Comparison of ENCODE assay signal across 8 mouse cellular contexts in genomic region chr6:124859725-124860124, GRCm38 (mm10). TPM values are rescaled to one million over a fixed set of nuclear protein-coding genes. Genes with fewer than 3 reads are reported as not detected.
A peak's percentile ranks its signal among the peaks of the same experiment; 100 is the strongest.
DNase-seq lines count a peak whose midpoint lies in the region; ATAC-seq and TF ChIP-seq lines count a peak whose summit lies in the region.

No protein-coding gene starts in this region.

- peak overlapping the region; percentile 43 for H3K4me2 ChIP-seq in hindbrain, embryonic 16.5 days (ENCODE audit: low read length)

- no peak for ATAC-seq in hindbrain, embryonic 16.5 days
- peak; percentile 75 for ATAC-seq in megakaryocyte progenitor cell, adult 5-6 weeks (replicated peaks; ENCODE audit: poor library complexity)

- H3K4me3 ChIP-seq in gastrocnemius, adult 2 months, result no peak overlapping the region
- peak overlapping the region; percentile 13; the same call in 1 of the 2 replicates for H3K4me3 ChIP-seq in hindbrain, embryonic 16.5 days (ENCODE audit: low read length)
- no peak overlapping the region for H3K4me3 ChIP-seq in left cerebral cortex, adult 2 months

- no peak overlapping the region for H3K27ac ChIP-seq in gastrocnemius, adult 2 months
- peak overlapping the region; percentile 67 for H3K27ac ChIP-seq in hindbrain, embryonic 16.5 days (ENCODE audit: low read depth, low read length)
- peak overlapping the region; percentile 99 for H3K27ac ChIP-seq in left cerebral cortex, adult 2 months

- H3K4me1 ChIP-seq in hindbrain, embryonic 16.5 days (ENCODE audit: control insufficient read depth, insufficient read depth, low read depth, low read length), result peaks cover 50% of the 10 kb centered on the region

- peak overlapping the region; percentile 59 for H3K9ac ChIP-seq in hindbrain, embryonic 16.5 days (ENCODE audit: low read depth, low read length)

- peak; percentile 91 for TF ChIP-seq CTCF in gastrocnemius, adult 2 months (IDR thresholded peaks at IDR 0.05)
- TF ChIP-seq CTCF in left cerebral cortex, adult 2 months (IDR thresholded peaks at IDR 0.05), result peak; percentile 83

- no peaks in the 10 kb centered on the region for H3K27me3 ChIP-seq in hindbrain, embryonic 16.5 days (replicated peaks; ENCODE audit: control insufficient read depth, insufficient read depth, low read length)

- H3K9me3 ChIP-seq in hindbrain, embryonic 16.5 days (ENCODE audit: control insufficient read depth, low read length), result no peaks in the 10 kb centered on the region

- intact Hi-C loops in gastrocnemius, adult 2 months (cut with DNase I), result loop anchor here (2.0 to 10.0 kb wide), 3 partner anchors 43 to 105 kb away; partner anchors contain the start of genes Cops7a and Mlf2
- intact Hi-C loops in left cerebral cortex, adult 2 months (cut with DNase I), result loop anchor here (1.0 to 5.0 kb wide), 4 partner anchors 45 to 223 kb away; no protein-coding TSS in a partner anchor

- 9% methylated on average over 12 of the region's 12 CpGs for WGBS in hindbrain, embryonic 16.5 days

- H3K36me3 ChIP-seq in hindbrain, embryonic 16.5 days (ENCODE audit: control insufficient read depth, insufficient read depth, low read length), result no peaks in the 10 kb centered on the region

- peak; percentile 67 for DNase-seq in WW6 (ENCODE audit: low read depth, low spot score)
- DNase-seq in cerebellum, postnatal 4 days (ENCODE audit: low spot score in 2 of 2), result peak; percentile 92 to 94
- DNase-seq in gastrocnemius, adult 2 months, result peak; percentile 88
- peak; percentile 84 to 89 for DNase-seq in left cerebral cortex, adult 2 months (ENCODE audit: extremely low spot score in 1 of 2, low spot score in 2 of 2)
- peak; percentile 88 to 91 for DNase-seq in right cerebral cortex, postnatal 10 days (ENCODE audit: low spot score in 2 of 2)
- DNase-seq in urinary bladder, postnatal 14 days (ENCODE audit: low spot score), result peak; percentile 90

RNA-seq across cellular contexts. Expression of gene P3h3, which starts 2.2 kb away (rescaled TPM):
- total RNA-seq in gastrocnemius, adult 2 months (2021), result 1 to 10 TPM; 4.1 to 7.1 TPM
- 7.5 and 16.2 TPM in 2 replicates for polyA plus RNA-seq in hindbrain, embryonic 16.5 days (2015; fragmentation: Nextera tagmentation; extraction: Ambion mirVana)
- total RNA-seq in left cerebral cortex, adult 2 months (2021), result 10 to 100 TPM; 29.1 to 33.1 TPM
- 1.3 and 3.5 TPM in 2 replicates for total RNA-seq in megakaryocyte progenitor cell, adult 5-6 weeks (2015)
- total RNA-seq in megakaryocyte progenitor cell, adult 5-6 weeks (2017), result 1.00 and 2.5 TPM in 2 replicates

RNA-seq across cellular contexts. Expression of gene Gpr162, which starts 4.1 kb away (rescaled TPM):
- total RNA-seq in gastrocnemius, adult 2 months (2021), result not detected
- polyA plus RNA-seq in hindbrain, embryonic 16.5 days (2015; fragmentation: Nextera tagmentation; extraction: Ambion mirVana), result 30.9 and 32.9 TPM in 2 replicates
- 100 to 1,000 TPM; 231 to 248 TPM for total RNA-seq in left cerebral cortex, adult 2 months (2021)
- not detected in 2 replicates for total RNA-seq in megakaryocyte progenitor cell, adult 5-6 weeks (2015)
- total RNA-seq in megakaryocyte progenitor cell, adult 5-6 weeks (2017), result not detected in 2 replicates

RNA-seq across cellular contexts. Expression of gene Gnb3, which starts 19.6 kb away (rescaled TPM):
- 1 to 10 TPM in 1 of 2 experiments, under 1 TPM in 1; 0.75 to 1.4 TPM for total RNA-seq in gastrocnemius, adult 2 months (2021)
- polyA plus RNA-seq in hindbrain, embryonic 16.5 days (2015; fragmentation: Nextera tagmentation; extraction: Ambion mirVana), result 1.0 and 1.1 TPM in 2 replicates
- not detected for total RNA-seq in left cerebral cortex, adult 2 months (2021)
- total RNA-seq in megakaryocyte progenitor cell, adult 5-6 weeks (2015), result not detected in 2 replicates
- total RNA-seq in megakaryocyte progenitor cell, adult 5-6 weeks (2017), result not detected in 2 replicates

RNA-seq across cellular contexts. Expression of gene Cd4, which starts 28.3 kb away (rescaled TPM):
- total RNA-seq in gastrocnemius, adult 2 months (2021), result not detected
- 0.26 and 0.27 TPM in 2 replicates for polyA plus RNA-seq in hindbrain, embryonic 16.5 days (2015; fragmentation: Nextera tagmentation; extraction: Ambion mirVana)
- 1 to 10 TPM; 2.0 to 4.6 TPM for total RNA-seq in left cerebral cortex, adult 2 months (2021)
- 0.42 and 1.0 TPM in 2 replicates for total RNA-seq in megakaryocyte progenitor cell, adult 5-6 weeks (2015)
- 0.08 and 1.0 TPM in 2 replicates for total RNA-seq in megakaryocyte progenitor cell, adult 5-6 weeks (2017)

RNA-seq across cellular contexts. Expression of gene Cdca3, which starts 30.4 kb away (rescaled TPM):
- under 1 TPM; 0.26 to 0.31 TPM for total RNA-seq in gastrocnemius, adult 2 months (2021)
- polyA plus RNA-seq in hindbrain, embryonic 16.5 days (2015; fragmentation: Nextera tagmentation; extraction: Ambion mirVana), result 34.2 and 38.5 TPM in 2 replicates
- total RNA-seq in left cerebral cortex, adult 2 months (2021), result under 1 TPM; 0.63 to 0.66 TPM
- total RNA-seq in megakaryocyte progenitor cell, adult 5-6 weeks (2015), result 130 and 145 TPM in 2 replicates
- total RNA-seq in megakaryocyte progenitor cell, adult 5-6 weeks (2017), result 149 and 159 TPM in 2 replicates

Comparison
In these comparisons a context has a peak if more than half of its experiments do, and no peak if none do; other contexts are left out.
1. RNA of gene Gpr162, which starts 4.1 kb away (total RNA-seq): 231 to 248 TPM in left cerebral cortex, adult 2 months; not detected in gastrocnemius, adult 2 months and not detected in megakaryocyte progenitor cell, adult 5-6 weeks; every median in the first group is over 100 times any median in the second.
2. Peak in every context shown above with its lines, with median percentiles within 50 percentile points of each other: DNase-seq.